Mouse (Mus musculus) thymus, postnatal 10 days (tissue): ENCODE data around the gene Inca1.
A peak's percentile ranks its signal among the peaks of the same experiment; 100 is the strongest.

Experiments
- DNase-seq, 2 experiments: peaks; one replicate each; pipeline ENCODE4 v3.0.0; 2021; ENCODE audit warnings: low spot score in 2 of 2

The Inca1 gene

DNA sequence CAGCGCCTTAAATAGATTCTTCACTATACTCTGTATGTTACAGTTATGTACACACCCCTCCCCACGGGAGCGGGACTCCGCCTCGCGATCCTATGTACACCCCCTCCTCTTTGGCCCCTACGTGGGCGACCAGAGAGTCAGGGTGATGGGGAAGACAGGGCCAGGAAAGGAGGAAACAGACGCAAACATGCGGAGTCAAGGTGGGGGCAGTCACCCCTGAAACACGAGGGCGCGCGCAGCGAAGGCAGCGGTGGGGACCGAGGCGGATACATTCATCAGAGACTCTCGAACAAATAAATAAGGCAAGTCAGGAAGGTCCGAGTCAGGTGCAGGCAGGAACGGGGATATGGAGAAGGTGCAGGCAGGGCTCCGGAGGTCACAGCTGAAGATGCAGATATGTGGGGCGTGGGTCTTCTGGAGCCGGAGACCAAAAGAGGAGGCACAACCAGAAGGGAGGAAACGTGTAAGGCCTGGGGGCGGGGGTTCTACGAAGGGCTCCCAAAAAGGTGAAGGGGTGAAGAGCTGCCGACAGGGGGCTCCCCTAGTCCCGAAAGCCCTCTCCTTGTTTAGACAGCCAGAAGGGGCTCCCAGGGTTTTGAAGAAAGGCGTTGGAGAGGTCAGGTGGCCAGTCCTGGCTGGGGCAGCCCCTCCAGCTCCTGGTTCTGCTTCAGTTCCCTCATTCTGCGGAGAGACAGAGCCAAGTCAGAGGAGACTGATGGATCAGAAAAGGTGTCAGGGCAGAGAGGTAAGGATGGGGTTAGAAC lies 30.2 kb downstream of the Inca1 start:
- DNase-seq: peak; percentile 89 to 91

DNA sequence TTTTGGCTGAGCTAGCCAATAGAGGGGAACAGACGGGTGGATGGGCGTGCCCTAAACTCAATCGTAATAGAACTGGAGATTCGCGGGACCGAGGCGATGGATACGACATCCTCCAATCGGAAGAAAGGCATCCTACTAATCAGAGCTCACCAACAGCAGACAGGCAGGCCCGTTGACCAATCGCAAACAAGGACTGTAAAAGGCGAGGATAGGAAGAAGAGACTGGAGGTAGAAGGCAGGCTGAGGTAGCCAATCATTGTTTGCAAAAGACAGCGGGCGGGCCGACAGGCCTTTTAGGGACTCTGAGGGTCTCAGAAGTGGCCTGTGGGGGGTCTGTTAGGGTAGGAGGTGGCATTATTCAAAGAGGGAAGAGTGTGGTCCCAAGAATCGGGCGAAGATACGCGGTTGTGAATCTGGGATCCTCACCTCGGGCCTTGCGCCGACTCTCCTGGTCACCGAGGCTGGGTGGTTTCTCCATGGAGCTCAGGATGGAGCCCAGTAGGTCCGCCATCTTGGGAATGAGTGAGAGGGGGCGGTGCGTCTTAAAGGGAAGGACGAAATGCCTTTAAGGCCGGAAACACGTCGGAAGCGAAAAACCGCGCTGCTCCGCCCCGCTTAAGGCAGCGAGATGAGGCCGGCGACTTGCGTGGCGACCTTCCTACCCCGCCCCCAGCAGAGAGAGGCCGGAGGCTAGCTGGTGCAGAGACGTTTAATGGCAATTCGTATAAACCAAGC lies 31.0 kb downstream of the Inca1 start, which contains the start of gene Spag7:
Spag7 (minus strand) TSS at position 646 of the 735 bp plus-strand sequence.
- peak; percentile 89 to 96 for DNase-seq

- no peak for DNase-seq
Observed at GRCm38 (mm10) chr11:70668335-70668770, 31.6 kb downstream of the Inca1 start.

- DNase-seq: no peak
Observed at GRCm38 (mm10) chr11:70667271-70668150, 32.4 kb downstream of the Inca1 start.

GRCm38 (mm10) chr11:70666687-70667086 lies 33.3 kb downstream of the Inca1 start:
- DNase-seq: no peak

DNA sequence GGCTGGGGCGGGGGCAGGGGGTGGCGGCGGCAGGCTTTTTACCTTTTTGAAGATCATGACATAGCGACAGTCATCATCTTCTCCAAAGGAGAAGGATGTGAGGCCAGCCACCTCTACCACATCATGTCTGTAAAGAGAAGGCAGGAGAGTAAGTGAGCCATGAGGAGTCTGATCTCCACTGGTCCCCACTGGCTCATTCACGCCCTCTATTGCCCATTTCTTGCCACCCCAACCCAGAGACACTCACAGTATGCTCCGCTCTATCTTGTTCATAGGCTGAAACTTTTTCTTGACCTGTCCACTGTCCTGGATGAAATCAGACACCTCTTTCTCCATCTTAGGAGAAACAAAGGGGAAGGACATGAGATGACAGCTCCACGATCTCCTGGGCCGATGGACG lies 35.2 kb downstream of the Inca1 start:
- DNase-seq: no peak

- no peak for DNase-seq
Observed at GRCm38 (mm10) chr11:70663957-70664356, 36.0 kb downstream of the Inca1 start.

- no peak for DNase-seq
Observed at GRCm38 (mm10) chr11:70663101-70663500, 36.9 kb downstream of the Inca1 start.

DNA sequence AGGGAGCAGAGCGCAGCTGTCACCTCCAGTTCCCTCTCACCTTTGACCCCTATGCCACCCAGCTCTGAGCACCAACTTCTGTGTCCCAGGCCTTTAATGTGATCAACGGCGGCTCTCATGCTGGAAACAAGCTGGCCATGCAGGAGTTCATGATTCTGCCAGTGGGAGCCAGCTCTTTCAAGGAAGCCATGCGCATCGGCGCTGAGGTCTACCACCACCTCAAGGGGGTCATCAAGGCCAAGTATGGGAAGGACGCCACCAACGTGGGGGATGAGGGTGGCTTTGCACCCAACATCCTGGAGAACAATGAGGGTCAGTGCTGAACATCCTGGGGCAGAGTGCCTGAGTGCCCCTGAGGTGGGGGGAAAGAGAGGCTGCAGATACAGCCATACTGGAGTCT lies 39.4 kb downstream of the Inca1 start:
- DNase-seq: no peak

DNA sequence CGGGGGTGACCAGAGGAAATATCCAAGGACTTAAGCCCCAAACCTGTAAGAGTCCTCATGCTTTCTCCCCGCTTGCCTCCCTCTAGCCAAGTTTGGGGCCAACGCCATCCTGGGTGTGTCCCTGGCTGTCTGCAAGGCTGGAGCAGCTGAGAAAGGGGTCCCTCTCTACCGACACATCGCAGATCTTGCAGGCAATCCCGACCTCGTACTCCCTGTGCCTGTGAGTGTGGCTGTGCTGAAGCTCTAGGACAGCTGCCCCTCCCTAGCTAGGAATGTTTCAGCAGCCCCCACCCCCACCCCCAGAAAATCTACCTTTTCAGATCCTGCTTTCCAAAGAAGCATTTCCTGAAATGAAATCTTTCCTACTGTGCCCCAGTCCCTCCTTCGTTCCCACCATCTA lies 41.0 kb downstream of the Inca1 start:
- DNase-seq: no peak

DNA sequence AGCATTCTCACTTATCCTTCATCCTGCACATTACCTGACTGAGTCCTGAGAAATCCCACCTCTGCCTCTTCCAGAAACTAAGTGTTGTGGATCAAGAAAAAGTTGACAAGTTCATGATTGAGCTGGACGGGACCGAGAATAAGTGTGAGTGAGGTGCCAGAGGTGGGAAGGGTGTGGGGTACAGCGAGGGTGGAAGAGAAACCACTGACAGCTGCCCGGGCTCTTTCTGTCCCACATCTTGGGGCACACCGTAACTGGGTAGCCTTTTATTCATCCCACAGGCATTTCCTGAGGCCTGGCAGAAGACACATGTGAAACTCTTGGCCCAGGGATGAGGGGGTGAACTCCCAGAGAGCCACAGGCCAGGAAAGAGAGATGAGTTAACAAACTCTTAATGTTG lies 41.4 kb downstream of the Inca1 start:
- no peak for DNase-seq

DNA sequence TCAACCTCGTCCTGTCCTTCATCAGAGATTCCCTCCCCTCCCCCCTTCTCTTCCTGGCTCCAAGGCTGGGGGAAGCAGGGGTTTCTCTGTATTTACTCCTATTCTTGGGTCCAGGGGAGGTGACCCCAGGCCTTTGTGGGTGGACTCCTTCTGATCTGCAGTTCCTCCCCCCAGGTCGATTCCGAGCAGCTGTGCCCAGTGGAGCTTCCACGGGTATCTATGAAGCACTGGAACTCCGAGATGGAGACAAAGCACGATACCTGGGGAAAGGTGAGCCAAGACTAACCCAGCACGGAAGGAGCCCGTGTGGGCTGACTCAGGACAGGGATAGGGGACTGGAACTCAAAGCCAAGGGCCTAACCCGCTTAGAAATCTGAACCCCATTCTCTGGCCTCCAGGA lies 42.0 kb downstream of the Inca1 start:
- no peak for DNase-seq

DNA sequence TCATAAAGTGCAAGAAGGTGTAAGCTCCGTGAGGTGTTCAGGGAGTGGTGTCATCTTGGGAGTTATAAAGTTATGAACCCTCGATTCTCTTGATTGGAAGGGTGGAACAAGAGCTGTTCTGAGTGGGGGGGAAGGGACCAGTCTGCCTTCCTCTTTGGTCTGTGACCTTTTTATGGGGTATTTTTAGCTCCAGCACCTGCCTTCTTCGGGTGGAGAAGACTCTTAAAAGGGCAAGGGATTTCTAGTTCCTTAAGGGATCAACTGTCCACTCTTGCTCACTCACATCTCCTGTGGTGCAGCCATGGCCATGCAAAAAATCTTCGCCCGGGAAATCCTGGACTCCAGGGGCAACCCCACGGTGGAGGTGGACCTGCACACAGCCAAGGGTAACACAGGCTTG lies 42.4 kb downstream of the Inca1 start:
- DNase-seq: peak in 1 of 2 experiments; percentile 23

GRCm38 (mm10) chr11:70656964-70657363 lies 43.0 kb downstream of the Inca1 start, which contains the start of gene Eno3:
Eno3 (plus strand) TSS chr11:70657202.
- DNase-seq: no peak

- DNase-seq: no peak
Observed at GRCm38 (mm10) chr11:70656456-70656927, 43.5 kb downstream of the Inca1 start.

DNA sequence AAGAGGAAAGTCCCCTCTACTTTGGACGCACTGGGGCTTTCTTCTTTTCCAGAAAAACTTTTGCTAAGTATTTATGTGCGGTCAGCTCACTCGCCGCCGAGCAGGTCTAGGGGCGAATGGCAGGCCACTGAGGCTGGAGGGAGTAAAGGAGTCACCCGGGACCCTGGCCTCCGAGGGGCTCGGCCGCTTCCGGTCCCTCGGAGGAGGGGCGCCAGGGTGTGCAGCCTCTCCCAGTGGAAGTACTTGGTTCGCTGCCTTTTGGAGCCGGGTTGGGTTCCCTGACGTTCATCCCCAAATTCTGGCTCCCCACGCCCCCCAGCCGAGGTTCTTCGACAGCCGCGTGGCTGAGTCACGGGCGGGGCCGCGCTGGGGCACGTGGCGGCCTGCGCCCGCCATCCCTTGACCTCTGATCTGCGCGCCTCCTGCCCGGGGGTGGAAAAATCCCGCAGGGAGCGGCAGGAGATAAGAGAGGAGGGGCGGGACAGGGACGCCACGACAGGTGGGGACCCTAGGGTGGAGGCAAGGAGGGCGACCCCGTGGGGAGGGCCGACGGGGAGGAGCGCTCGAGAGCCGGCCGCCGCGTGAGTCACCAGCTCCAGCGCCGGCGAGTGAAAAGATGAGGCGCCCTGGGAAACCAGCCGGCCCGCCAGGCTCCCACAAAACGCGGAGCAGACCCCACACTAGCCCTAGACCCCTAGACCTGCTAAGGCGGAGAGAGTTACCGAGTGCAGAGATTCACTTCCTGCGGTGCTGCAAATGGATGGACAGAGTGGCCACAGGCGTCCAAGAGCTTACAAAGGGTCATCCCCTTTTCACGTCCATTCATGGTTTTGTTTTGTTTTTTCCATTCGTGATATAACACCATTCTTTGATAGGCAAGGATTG lies 44.1 kb downstream of the Inca1 start:
- DNase-seq: peak; percentile 63 to 65

DNA sequence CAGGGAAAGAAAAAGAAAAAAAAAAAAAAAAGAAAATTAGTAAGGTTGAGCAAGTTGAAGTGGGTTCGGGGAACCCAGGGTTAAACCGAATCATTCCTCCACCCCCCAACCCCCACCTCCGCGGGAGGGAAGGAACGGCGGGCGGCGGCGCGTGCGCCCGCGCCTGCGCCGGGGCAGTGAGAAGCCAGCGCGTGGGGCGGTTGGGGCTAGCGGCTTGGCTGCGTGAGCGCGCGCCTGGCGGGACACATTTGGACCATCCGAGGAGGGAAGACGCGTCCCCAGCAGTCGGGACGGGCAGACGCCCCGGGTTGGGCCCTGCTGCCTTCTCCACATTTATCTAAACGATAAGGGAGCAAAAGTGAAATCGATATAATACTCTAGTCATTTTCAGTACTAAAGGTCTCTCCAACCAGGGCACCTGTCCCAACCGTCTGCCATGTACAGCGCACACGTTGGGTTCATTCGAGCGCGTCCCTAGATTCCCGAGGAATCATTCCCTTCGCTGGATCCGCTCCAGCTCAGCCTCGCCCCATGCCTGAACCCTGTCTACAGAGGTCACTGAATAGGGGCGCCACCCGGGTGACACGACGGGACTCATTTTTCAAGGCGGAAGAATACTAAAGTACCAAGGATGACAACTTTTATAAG lies 44.9 kb downstream of the Inca1 start:
- DNase-seq: peak; percentile 69 to 72

- peak; percentile 81 to 85 for DNase-seq
Observed at GRCm38 (mm10) chr11:70654198-70654922, 45.6 kb downstream of the Inca1 start, which contains the start of gene Pfn1. Pfn1 (minus strand) TSS chr11:70654644.
